Mouse (Mus musculus): ENCODE measurements around the gene Cfc1.

- TF ChIP-seq CTCF (IDR thresholded peaks at IDR 0.05), result no peak
- TF ChIP-seq EP300 (IDR thresholded peaks at IDR 0.05), result no peak
Measured at GRCm38 (mm10) chr1:34573221-34573620, 37.8 kb downstream of the Cfc1 start.
